Mouse (Mus musculus) CH12.LX (cell line): ENCODE measurements around the gene Sdhaf2.

ENCODE experiments used
- BHLHE40 ChIP-seq: IDR thresholded peaks from 2 replicates; pipeline ENCODE4 v1.6.1; 2011; ENCODE audit warnings: mild to moderate bottlenecking, low read depth, low read length, improper control_type of control experiment
- CTCF ChIP-seq, 2 experiments: IDR thresholded peaks in 1 of 2; conservative IDR thresholded peaks in 1 of 2; 2 replicates each; pipeline ENCODE4 v1.5.1; 2011 to 2012; ENCODE audit warnings: low read depth in 2 of 2, low read length in 2 of 2, improper control_type of control experiment in 1 of 2, inconsistent platforms in 1 of 2, mild to moderate bottlenecking in 1 of 2, moderate library complexity in 1 of 2
- EP300 ChIP-seq: IDR thresholded peaks from 2 replicates; pipeline ENCODE4 v1.6.1; 2011; ENCODE audit warnings: low read length, improper control_type of control experiment
- HCFC1 ChIP-seq: IDR thresholded peaks from 2 replicates; pipeline ENCODE4 v1.6.1; 2012; ENCODE audit warnings: low read depth, mild to moderate bottlenecking, inconsistent platforms, low read length, improper control_type of control experiment
- MAX ChIP-seq: IDR thresholded peaks from 2 replicates; pipeline ENCODE4 v1.6.1; 2011; ENCODE audit warnings: low read length, improper control_type of control experiment
- MYC ChIP-seq: IDR thresholded peaks from 2 replicates; pipeline ENCODE4 v1.6.1; 2011; ENCODE audit warnings: low read depth, mild to moderate bottlenecking, improper control_type of control experiment, low read length
- NELFE ChIP-seq: IDR thresholded peaks from 2 replicates; pipeline ENCODE4 v1.6.1; 2011; ENCODE audit warnings: low read depth, low read length, improper control_type of control experiment
- POLR2A ChIP-seq: IDR thresholded peaks from 2 replicates; pipeline ENCODE4 v1.6.1; 2011; ENCODE audit warnings: low read depth, mild to moderate bottlenecking, improper control_type of control experiment, low read length
- SIN3A ChIP-seq: IDR thresholded peaks from 2 replicates; pipeline ENCODE4 v1.6.1; 2012; ENCODE audit warnings: low read length, improper control_type of control experiment, inconsistent platforms
- SMC3 ChIP-seq: IDR thresholded peaks from 2 replicates; pipeline ENCODE4 v1.6.1; 2011; ENCODE audit warnings: low read depth, low read length, improper control_type of control experiment

DNA sequence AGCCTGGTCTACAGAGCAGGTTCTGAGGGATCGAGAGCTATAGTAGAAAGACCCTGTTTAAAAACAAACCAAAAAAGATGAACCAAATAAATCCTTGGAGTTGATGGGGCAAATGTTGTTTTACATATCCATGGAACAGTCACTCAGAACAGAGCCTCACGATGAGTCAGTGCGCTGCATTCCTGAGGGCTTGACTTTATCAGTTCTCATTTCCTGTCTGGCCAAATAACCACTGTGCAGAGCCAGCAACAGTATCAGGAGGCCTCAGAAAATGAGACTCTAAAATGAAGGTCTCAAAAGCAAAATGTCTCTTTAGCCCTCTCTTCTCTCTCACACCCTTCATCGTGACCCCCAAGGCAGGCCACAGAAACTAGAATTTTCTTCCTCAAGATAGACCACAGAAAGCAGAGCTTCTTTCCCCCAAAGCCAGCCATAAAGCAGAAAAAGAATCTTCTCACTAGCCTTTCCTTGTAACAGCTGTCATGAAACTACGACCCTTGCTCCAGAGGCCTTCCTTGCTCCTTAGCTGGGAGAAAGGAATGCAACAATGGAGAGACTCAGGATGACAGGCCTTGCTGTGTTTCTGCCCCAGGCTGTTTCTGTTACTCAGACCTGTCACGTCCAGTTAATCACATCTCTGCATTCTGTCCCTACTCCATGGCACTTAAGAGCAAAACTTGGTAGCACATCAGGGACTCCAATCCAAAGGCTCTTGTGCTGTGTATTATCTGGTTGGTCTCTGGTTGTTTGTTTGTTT lies 35.8 kb upstream of the Sdhaf2 start:
- no peak for TF ChIP-seq MYC
- TF ChIP-seq HCFC1: no peak
- TF ChIP-seq CTCF (conservative IDR thresholded peaks at IDR 0.05 in 1 of 2, IDR thresholded peaks at IDR 0.05 in 1 of 2; ENCODE audit: low read depth in 2 of 2, low read length in 2 of 2): no peak
- TF ChIP-seq NELFE: no peak
- no peak for TF ChIP-seq SMC3
- TF ChIP-seq POLR2A: no peak
- no peak for TF ChIP-seq MAX
- no peak for TF ChIP-seq BHLHE40
- TF ChIP-seq EP300: no peak
- TF ChIP-seq SIN3A: no peak
